Mouse (Mus musculus) cerebellum, postnatal 4 days (tissue): ENCODE data around the gene Tfdp1.

Source experiments
- DNase-seq, 2 experiments: peaks; one replicate each; pipeline ENCODE4 v3.0.0; 2022; ENCODE audit warnings: low spot score in 2 of 2, mixed read lengths in 1 of 2

Tfdp1 gene

DNA sequence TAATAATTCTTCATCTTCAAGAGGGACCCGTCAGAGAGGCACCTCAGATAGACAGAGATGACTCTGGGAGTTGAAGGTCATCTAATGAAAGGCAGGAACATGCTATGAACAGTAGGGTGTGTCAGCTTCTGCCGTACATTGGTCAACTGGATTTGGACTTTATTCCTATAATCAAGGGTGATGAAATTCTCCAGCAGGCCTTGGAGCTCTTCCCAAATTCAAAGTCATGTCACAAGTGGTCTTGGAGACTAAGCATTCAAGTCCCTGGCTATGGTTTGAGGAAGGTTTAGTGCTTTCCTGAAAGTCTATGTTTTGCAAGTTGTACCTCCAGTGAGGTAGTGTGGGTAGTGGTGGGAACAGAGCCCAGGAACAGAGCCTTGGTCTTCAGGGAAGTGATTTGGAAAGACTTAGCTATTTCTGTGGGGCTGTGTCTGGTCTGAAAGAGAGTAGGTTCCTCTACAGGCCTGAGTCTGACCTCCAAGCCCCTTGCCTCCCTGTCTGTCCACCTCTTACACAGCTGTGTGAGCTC lies 80.6 kb downstream of the Tfdp1 start:
- DNase-seq: no peak

DNA sequence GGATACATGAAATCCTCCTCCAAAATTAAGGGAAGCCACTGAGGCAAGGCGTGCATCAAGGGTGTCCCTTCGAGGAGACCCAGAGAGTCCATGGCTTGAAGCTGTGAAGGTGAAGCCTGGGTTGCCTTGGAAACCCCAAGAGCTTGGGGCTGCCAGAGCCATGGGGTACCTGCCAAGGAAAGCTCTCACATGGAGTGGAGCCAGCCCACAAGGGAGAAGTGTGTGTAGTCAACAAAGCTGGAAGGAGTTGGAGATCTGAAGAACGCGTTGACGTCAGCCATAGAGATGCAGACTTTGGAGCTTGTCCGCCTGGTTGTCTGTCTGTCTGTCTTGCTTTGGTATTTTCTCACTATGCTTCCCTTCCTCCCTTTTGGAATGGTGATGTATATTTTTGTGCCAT lies 82.4 kb downstream of the Tfdp1 start:
- no peak for DNase-seq

DNA sequence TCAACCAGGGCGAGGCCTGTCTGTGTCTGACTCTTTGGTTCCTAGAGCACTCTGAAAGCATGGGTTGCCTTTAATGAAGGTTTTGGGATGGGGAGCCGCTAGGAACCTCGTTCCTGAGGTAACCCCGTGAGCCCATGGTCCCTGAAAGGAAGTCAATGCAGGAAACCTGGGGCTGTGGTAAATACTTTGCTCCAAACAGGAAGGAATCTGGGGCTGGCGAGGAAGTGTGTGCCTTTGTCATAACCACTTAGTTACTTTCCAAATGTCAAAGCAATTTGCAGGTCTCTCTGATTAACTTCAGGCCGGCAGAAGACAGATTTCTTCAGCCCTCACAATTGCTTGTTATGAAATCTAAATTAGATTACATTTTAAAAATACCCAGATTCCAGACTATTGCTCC lies 88.8 kb downstream of the Tfdp1 start:
- DNase-seq: no peak
